Mouse (Mus musculus) thymus, postnatal 14 days (tissue): ENCODE data around the gene Smad6.

Source experiments
- DNase-seq: peaks from one replicate; pipeline ENCODE4 v3.0.0; 2021

Gene Smad6

DNA sequence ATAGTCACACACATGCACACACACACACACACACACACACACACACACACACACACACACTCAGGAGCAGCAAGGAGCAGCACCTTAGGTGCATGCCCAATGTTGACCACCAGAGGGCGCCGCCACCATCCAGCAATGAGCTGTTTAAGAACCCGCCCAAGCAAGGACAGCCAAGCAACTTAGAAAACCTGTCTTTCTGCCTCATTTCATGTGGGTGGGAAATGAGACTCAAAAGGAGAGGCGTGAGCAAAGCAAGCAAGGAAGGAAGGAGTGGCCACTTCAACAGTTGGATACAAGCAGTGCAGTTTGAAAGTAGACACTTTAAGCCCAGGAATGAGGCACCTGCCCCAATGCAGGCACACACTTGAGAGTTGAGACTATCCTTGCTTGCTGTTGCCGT, 112.2 kb downstream of the Smad6 start:
- peak; percentile 80 for DNase-seq

DNA sequence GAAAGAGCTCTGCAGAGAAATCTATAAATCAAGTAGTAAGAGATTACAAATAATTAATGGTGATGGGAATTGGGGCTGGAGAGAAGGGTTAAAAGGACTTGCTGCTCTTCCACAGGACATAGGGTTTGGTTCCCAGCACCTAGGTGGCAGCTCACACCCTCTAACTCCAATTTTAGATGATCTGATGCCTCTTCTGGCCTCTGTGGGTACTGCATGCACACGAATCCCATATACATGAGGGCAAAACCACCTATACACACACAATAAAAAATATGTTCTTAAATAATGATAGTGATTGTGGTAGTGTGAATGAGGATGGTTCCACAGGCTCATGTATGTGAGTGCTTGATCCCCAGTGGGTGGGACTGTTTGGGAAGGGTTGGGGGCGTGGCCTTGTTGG, 117.3 kb downstream of the Smad6 start:
- DNase-seq: no peak
